Mouse (Mus musculus) kidney, postnatal 0 days (tissue): ENCODE data around the gene Sbk2. TPM values are rescaled to one million over a fixed set of nuclear protein-coding genes. Genes with fewer than 3 reads are reported as not detected.

Source experiments
- ATAC-seq: fragments of 200-750 bp; cut with Nextera tagmentation; replicated peaks from 2 replicates; pipeline ENCODE4 v1.8.0; 2017; ENCODE audit warnings: low read depth, moderate number of reproducible peaks, moderate TSS enrichment, moderate library complexity; ENCODE audit not compliant: low FRiP score
- DNase-seq: peaks from one replicate; pipeline ENCODE4 v3.0.0-alpha.2; 2016; ENCODE audit warnings: low spot score
- H3K27ac ChIP-seq: fragments of 300-500 bp; sonication (generic); 2 replicates; pipeline ENCODE4 v1.5.1; 2014; ENCODE audit warnings: mild to moderate bottlenecking
- H3K27me3 ChIP-seq: fragments of 300-500 bp; sonication (generic); 2 replicates; pipeline ENCODE4 v1.6.1; 2014; ENCODE audit warnings: low read length, mixed read lengths; ENCODE audit not compliant: insufficient read depth
- H3K36me3 ChIP-seq: fragments of 300-500 bp; sonication (generic); 2 replicates; pipeline ENCODE4 v1.6.1; 2014; ENCODE audit warnings: low read length, mixed read lengths; ENCODE audit not compliant: insufficient read depth
- H3K4me1 ChIP-seq: fragments of 300-500 bp; sonication (generic); replicated peaks from 2 replicates; pipeline ENCODE4 v1.6.1; 2014; ENCODE audit warnings: antibody characterized with exemption, low read length, mixed read lengths; ENCODE audit not compliant: insufficient read depth
- H3K4me2 ChIP-seq: fragments of 300-500 bp; sonication (generic); 2 replicates; pipeline ENCODE4 v1.6.1; 2014; ENCODE audit warnings: mild to moderate bottlenecking, low read length, moderate library complexity, mixed read lengths
- H3K4me3 ChIP-seq: fragments of 300-500 bp; sonication (generic); replicated peaks from 2 replicates; pipeline ENCODE4 v1.5.1; 2014; ENCODE audit warnings: low read depth, low read length
- H3K9ac ChIP-seq: fragments of 300-500 bp; sonication (generic); 2 replicates; pipeline ENCODE4 v1.6.1; 2014; ENCODE audit warnings: low read depth, low read length
- H3K9me3 ChIP-seq: fragments of 300-500 bp; sonication (generic); replicated peaks from 2 replicates; pipeline ENCODE4 v1.6.1; 2016; ENCODE audit warnings: low read length, inconsistent platforms, mixed read lengths
- CTCF ChIP-seq: IDR thresholded peaks from 2 replicates; pipeline ENCODE4 v1.5.1; 2016; ENCODE audit warnings: antibody characterized with exemption, low read depth, mild to moderate bottlenecking, moderate library complexity
- WGBS: fragments of 180-500 bp; shearing (Covaris S2); extraction: QIAGEN DNeasy Blood & Tissue Kit; methylation state at CpG from one replicate; pipeline ENCODE4 v1.1.7; 2014; 5-methylcytosine and 5-hydroxymethylcytosine counted together
- polyA plus RNA-seq: library from polyadenylated mRNA; unstranded; fragments of >200 nt; fragmentation: Nextera tagmentation; extraction: Ambion mirVana; gene quantifications from 2 replicates; pipeline ENCODE4 v1.2.1, GENCODE M21; 2015

Sbk2 gene
- polyA plus RNA-seq, 1 experiment from 2014 or later = 0.12 TPM

- DNase-seq = peak; percentile 45
- Histone ChIP-seq H3K4me3 (no peak overlapping the region), H3K9ac (no peak overlapping the region), H3K27me3 (no peaks in the 10 kb centered on the region), H3K4me2 (no peak overlapping the region), H3K4me1 (peaks cover 30% of the 10 kb centered on the region), H3K9me3 (no peaks in the 10 kb centered on the region), H3K36me3 (peaks cover 32% of the 10 kb centered on the region), H3K27ac (peak overlapping the region; percentile 54)
- no peak for ATAC-seq
- TF ChIP-seq CTCF = no peak
- WGBS = 55% methylated on average over 23 of the region's 23 CpGs
These were observed 43.0 kb downstream of the Sbk2 start for GRCm38 (mm10) chr7:4920976-4921823.

DNA sequence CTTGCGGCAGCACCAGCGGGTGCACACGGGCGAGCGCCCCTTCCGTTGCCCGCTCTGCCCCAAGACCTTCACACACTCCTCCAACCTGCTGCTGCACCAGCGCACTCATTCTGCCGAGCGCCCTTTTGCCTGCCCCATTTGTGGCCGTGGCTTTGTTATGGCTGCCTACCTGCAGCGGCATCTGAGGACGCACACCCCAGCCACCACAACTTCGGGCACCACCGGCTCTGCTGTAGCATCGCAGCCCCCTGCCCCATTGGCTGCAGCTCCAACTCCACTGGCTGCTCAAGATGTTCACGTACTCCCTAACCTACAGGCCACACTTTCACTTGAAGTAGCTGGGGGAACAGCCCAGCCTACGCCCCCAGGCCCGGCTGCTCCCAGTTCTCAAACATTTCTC is 43.7 kb downstream of the Sbk2 start:
- no peak for DNase-seq
- H3K9me3 ChIP-seq = no peaks in the 10 kb centered on the region
- peaks cover 32% of the 10 kb centered on the region for H3K36me3 ChIP-seq
- 92% methylated on average over 19 of the region's 19 CpGs for WGBS
- H3K4me2 ChIP-seq = no peak overlapping the region
- no peak overlapping the region for H3K4me3 ChIP-seq
- H3K4me1 ChIP-seq = peaks cover 31% of the 10 kb centered on the region
- TF ChIP-seq CTCF = no peak
- no peaks in the 10 kb centered on the region for H3K27me3 ChIP-seq
- H3K27ac ChIP-seq = peak overlapping the region; percentile 54
- no peak for ATAC-seq
- no peak overlapping the region for H3K9ac ChIP-seq

DNA sequence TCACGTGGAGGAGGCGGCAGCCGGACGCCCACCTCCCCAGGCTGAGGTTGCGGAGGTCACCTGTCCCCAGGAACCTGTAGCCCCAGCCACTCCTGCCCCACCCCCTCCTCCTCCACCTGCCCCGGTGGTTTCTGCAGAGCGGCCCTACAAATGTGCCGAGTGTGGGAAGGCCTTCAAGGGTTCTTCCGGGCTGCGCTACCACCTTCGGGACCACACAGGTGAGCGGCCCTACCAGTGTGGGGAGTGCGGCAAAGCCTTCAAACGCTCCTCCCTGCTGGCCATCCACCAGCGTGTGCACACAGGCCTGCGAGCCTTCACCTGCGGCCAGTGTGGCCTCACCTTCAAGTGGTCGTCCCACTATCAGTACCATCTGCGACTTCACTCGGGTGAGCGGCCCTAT is 44.2 kb downstream of the Sbk2 start:
- ATAC-seq (no peak), DNase-seq (no peak)
- Histone ChIP-seq H3K27me3 (no peaks in the 10 kb centered on the region), H3K4me2 (no peak overlapping the region), H3K27ac (no peak overlapping the region), H3K36me3 (peaks cover 32% of the 10 kb centered on the region), H3K9ac (no peak overlapping the region), H3K4me3 (no peak overlapping the region), H3K4me1 (peaks cover 31% of the 10 kb centered on the region), H3K9me3 (no peaks in the 10 kb centered on the region)
- TF ChIP-seq CTCF = no peak
- WGBS = 85% methylated on average over 21 of the region's 21 CpGs

DNA sequence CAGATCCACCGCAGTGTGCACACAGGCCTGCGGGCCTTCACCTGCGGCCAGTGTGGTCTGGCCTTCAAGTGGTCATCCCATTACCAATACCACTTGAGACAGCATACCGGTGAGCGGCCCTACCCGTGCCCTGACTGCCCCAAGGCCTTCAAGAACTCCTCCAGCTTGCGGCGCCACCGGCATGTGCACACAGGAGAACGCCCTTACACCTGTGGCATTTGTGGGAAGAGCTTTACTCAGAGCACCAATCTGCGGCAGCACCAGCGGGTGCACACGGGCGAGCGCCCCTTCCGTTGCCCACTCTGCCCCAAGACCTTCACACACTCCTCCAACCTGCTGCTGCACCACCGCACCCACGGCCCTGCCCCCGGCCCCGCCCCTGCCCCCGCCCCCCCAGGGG is 45.1 kb downstream of the Sbk2 start:
- 87% methylated on average over 21 of the region's 21 CpGs for WGBS
- ATAC-seq = no peak
- no peak overlapping the region for H3K9ac ChIP-seq
- no peak overlapping the region for H3K4me3 ChIP-seq
- H3K27me3 ChIP-seq = no peaks in the 10 kb centered on the region
- DNase-seq = no peak
- H3K4me1 ChIP-seq = peaks cover 25% of the 10 kb centered on the region
- no peaks in the 10 kb centered on the region for H3K9me3 ChIP-seq
- no peak for TF ChIP-seq CTCF
- H3K27ac ChIP-seq = no peak overlapping the region
- H3K36me3 ChIP-seq = peaks cover 32% of the 10 kb centered on the region
- H3K4me2 ChIP-seq = no peak overlapping the region

DNA sequence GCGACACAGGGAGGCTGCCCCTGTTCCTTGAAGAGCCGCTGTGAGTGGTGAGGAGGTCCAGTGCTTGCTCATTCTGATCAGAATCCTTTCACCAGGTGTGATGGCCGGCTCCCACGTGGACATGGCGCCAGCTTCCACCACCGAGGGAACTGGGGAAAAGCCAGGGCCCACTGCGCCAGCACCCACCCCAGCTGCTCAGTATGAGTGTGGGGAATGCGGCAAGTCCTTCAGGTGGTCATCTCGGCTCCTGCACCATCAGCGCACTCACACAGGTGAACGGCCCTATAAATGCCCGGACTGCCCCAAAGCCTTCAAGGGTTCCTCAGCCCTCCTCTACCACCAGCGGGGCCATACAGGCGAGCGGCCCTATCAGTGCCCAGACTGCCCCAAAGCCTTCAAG is 45.5 kb downstream of the Sbk2 start:
- DNase-seq (no peak), ATAC-seq (no peak)
- Histone ChIP-seq H3K4me2 (no peak overlapping the region), H3K4me1 (peaks cover 21% of the 10 kb centered on the region), H3K9ac (no peak overlapping the region), H3K36me3 (peaks cover 32% of the 10 kb centered on the region), H3K9me3 (no peaks in the 10 kb centered on the region), H3K4me3 (no peak overlapping the region), H3K27me3 (no peaks in the 10 kb centered on the region), H3K27ac (no peak overlapping the region)
- WGBS = 89% methylated on average over 15 of the region's 15 CpGs
- no peak for TF ChIP-seq CTCF

- DNase-seq = no peak
- no peak for ATAC-seq
- no peak for TF ChIP-seq CTCF
- Histone ChIP-seq H3K9ac (no peak overlapping the region), H3K27ac (no peak overlapping the region), H3K4me3 (no peak overlapping the region), H3K9me3 (no peaks in the 10 kb centered on the region), H3K36me3 (peaks cover 32% of the 10 kb centered on the region), H3K27me3 (no peaks in the 10 kb centered on the region), H3K4me2 (no peak overlapping the region), H3K4me1 (peaks cover 9% of the 10 kb centered on the region; the same call in 1 of the 2 replicates)
- WGBS = 97% methylated on average over 2 of the region's 2 CpGs
These were observed 46.7 kb downstream of the Sbk2 start for GRCm38 (mm10) chr7:4917494-4917893.
